Mouse (Mus musculus): ENCODE results near the gene Fkbp9.
"Not testable (repeated sequence)": the region's sequence is repeated elsewhere in the genome, so short reads cannot be mapped to it uniquely, and the experiment has no call there.

Gene Fkbp9

GRCm38 (mm10) chr6:56866899-56867298, 35.0 kb downstream of the Fkbp9 start:
- not testable (repeated sequence) for DNase-seq (ENCODE audit: low read depth, low spot score); H3K36me3 ChIP-seq (ENCODE audit: control insufficient read depth, insufficient read depth, low read length, poor library complexity, severe bottlenecking); H3K27me3 ChIP-seq (ENCODE audit: control insufficient read depth, insufficient read depth, low read length, poor library complexity, severe bottlenecking)

GRCm38 (mm10) chr6:56868565-56868964, 36.7 kb downstream of the Fkbp9 start:
- Histone ChIP-seq H3K27me3 (ENCODE audit: control insufficient read depth, insufficient read depth, low read length, poor library complexity, severe bottlenecking) (no peaks in the 10 kb centered on the region), H3K36me3 (ENCODE audit: control insufficient read depth, insufficient read depth, low read length, poor library complexity, severe bottlenecking) (no peaks in the 10 kb centered on the region)
- DNase-seq (ENCODE audit: low read depth, low spot score), result no peak

- H3K36me3 ChIP-seq (ENCODE audit: control insufficient read depth, insufficient read depth, low read length, poor library complexity, severe bottlenecking), result no peaks in the 10 kb centered on the region
- no peaks in the 10 kb centered on the region for H3K27me3 ChIP-seq (ENCODE audit: control insufficient read depth, insufficient read depth, low read length, poor library complexity, severe bottlenecking)
- no peak for DNase-seq (ENCODE audit: low read depth, low spot score)
Measured at GRCm38 (mm10) chr6:56870027-56870426, 38.2 kb downstream of the Fkbp9 start.

- no peak for DNase-seq (ENCODE audit: low read depth, low spot score)
- no peaks in the 10 kb centered on the region for H3K27me3 ChIP-seq (ENCODE audit: control insufficient read depth, insufficient read depth, low read length, poor library complexity, severe bottlenecking)
- no peaks in the 10 kb centered on the region for H3K36me3 ChIP-seq (ENCODE audit: control insufficient read depth, insufficient read depth, low read length, poor library complexity, severe bottlenecking)
Measured at GRCm38 (mm10) chr6:56876870-56877269, 45.0 kb downstream of the Fkbp9 start.

GRCm38 (mm10) chr6:56877985-56878384, 46.1 kb downstream of the Fkbp9 start:
- H3K27me3 ChIP-seq (ENCODE audit: control insufficient read depth, insufficient read depth, low read length, poor library complexity, severe bottlenecking), result no peaks in the 10 kb centered on the region
- DNase-seq (ENCODE audit: low read depth, low spot score), result peak; percentile 5
- peaks cover 6% of the 10 kb centered on the region; the same call in 1 of the 2 replicates for H3K36me3 ChIP-seq (ENCODE audit: control insufficient read depth, insufficient read depth, low read length, poor library complexity, severe bottlenecking)

- H3K27me3 ChIP-seq (ENCODE audit: control insufficient read depth, insufficient read depth, low read length, poor library complexity, severe bottlenecking), result no peaks in the 10 kb centered on the region
- peaks cover 8% of the 10 kb centered on the region; the same call in 1 of the 2 replicates for H3K36me3 ChIP-seq (ENCODE audit: control insufficient read depth, insufficient read depth, low read length, poor library complexity, severe bottlenecking)
- no peak for DNase-seq (ENCODE audit: low read depth, low spot score)
Measured at GRCm38 (mm10) chr6:56879352-56879955, 47.6 kb downstream of the Fkbp9 start.

GRCm38 (mm10) chr6:56888561-56888960, 56.7 kb downstream of the Fkbp9 start:
- H3K36me3 ChIP-seq (ENCODE audit: control insufficient read depth, insufficient read depth, low read length, poor library complexity, severe bottlenecking), result peaks cover 22% of the 10 kb centered on the region
- DNase-seq (ENCODE audit: low read depth, low spot score), result no peak
- no peaks in the 10 kb centered on the region for H3K27me3 ChIP-seq (ENCODE audit: control insufficient read depth, insufficient read depth, low read length, poor library complexity, severe bottlenecking)

- peaks cover 22% of the 10 kb centered on the region for H3K36me3 ChIP-seq (ENCODE audit: control insufficient read depth, insufficient read depth, low read length, poor library complexity, severe bottlenecking)
- no peak for DNase-seq (ENCODE audit: low read depth, low spot score)
- H3K27me3 ChIP-seq (ENCODE audit: control insufficient read depth, insufficient read depth, low read length, poor library complexity, severe bottlenecking), result no peaks in the 10 kb centered on the region
Measured at GRCm38 (mm10) chr6:56890762-56891161, 58.9 kb downstream of the Fkbp9 start.

GRCm38 (mm10) chr6:56899601-56900000, 67.7 kb downstream of the Fkbp9 start:
- peaks cover 2% of the 10 kb centered on the region; the same call in 1 of the 2 replicates for H3K36me3 ChIP-seq (ENCODE audit: control insufficient read depth, insufficient read depth, low read length, poor library complexity, severe bottlenecking)
- no peak for DNase-seq (ENCODE audit: low read depth, low spot score)
- H3K27me3 ChIP-seq (ENCODE audit: control insufficient read depth, insufficient read depth, low read length, poor library complexity, severe bottlenecking), result no peaks in the 10 kb centered on the region

GRCm38 (mm10) chr6:56901336-56901735, 69.5 kb downstream of the Fkbp9 start:
- Histone ChIP-seq H3K27me3 (ENCODE audit: control insufficient read depth, insufficient read depth, low read length, poor library complexity, severe bottlenecking) (no peaks in the 10 kb centered on the region), H3K36me3 (ENCODE audit: control insufficient read depth, insufficient read depth, low read length, poor library complexity, severe bottlenecking) (peaks cover 2% of the 10 kb centered on the region; the same call in 1 of the 2 replicates)
- DNase-seq (ENCODE audit: low read depth, low spot score), result peak; percentile 13

- no peaks in the 10 kb centered on the region; the same call in 1 of the 2 replicates for H3K36me3 ChIP-seq (ENCODE audit: control insufficient read depth, insufficient read depth, low read length, poor library complexity, severe bottlenecking)
- H3K27me3 ChIP-seq (ENCODE audit: control insufficient read depth, insufficient read depth, low read length, poor library complexity, severe bottlenecking), result no peaks in the 10 kb centered on the region
- peak; percentile 89 for DNase-seq (ENCODE audit: low read depth, low spot score)
Measured at GRCm38 (mm10) chr6:56901824-56902386, 70.0 kb downstream of the Fkbp9 start.

- no peaks in the 10 kb centered on the region for H3K36me3 ChIP-seq (ENCODE audit: control insufficient read depth, insufficient read depth, low read length, poor library complexity, severe bottlenecking)
- no peaks in the 10 kb centered on the region for H3K27me3 ChIP-seq (ENCODE audit: control insufficient read depth, insufficient read depth, low read length, poor library complexity, severe bottlenecking)
- peak; percentile 9 for DNase-seq (ENCODE audit: low read depth, low spot score)
Measured at GRCm38 (mm10) chr6:56902606-56903520, 71.0 kb downstream of the Fkbp9 start.

- no peak for DNase-seq (ENCODE audit: low read depth, low spot score)
- H3K36me3 ChIP-seq (ENCODE audit: control insufficient read depth, insufficient read depth, low read length, poor library complexity, severe bottlenecking), result no peaks in the 10 kb centered on the region
- H3K27me3 ChIP-seq (ENCODE audit: control insufficient read depth, insufficient read depth, low read length, poor library complexity, severe bottlenecking), result no peaks in the 10 kb centered on the region
Measured at GRCm38 (mm10) chr6:56903831-56904230, 72.0 kb downstream of the Fkbp9 start.

- no peak for DNase-seq (ENCODE audit: low read depth, low spot score)
- H3K27me3 ChIP-seq (ENCODE audit: control insufficient read depth, insufficient read depth, low read length, poor library complexity, severe bottlenecking), result no peaks in the 10 kb centered on the region
- H3K36me3 ChIP-seq (ENCODE audit: control insufficient read depth, insufficient read depth, low read length, poor library complexity, severe bottlenecking), result no peaks in the 10 kb centered on the region
Measured at GRCm38 (mm10) chr6:56904330-56904729, 72.5 kb downstream of the Fkbp9 start.

GRCm38 (mm10) chr6:56904982-56905381, 73.1 kb downstream of the Fkbp9 start:
- no peak for DNase-seq (ENCODE audit: low read depth, low spot score)
- Histone ChIP-seq H3K36me3 (ENCODE audit: control insufficient read depth, insufficient read depth, low read length, poor library complexity, severe bottlenecking) (no peaks in the 10 kb centered on the region), H3K27me3 (ENCODE audit: control insufficient read depth, insufficient read depth, low read length, poor library complexity, severe bottlenecking) (no peaks in the 10 kb centered on the region)
